Mouse (Mus musculus) myocyte (in vitro differentiated cells): ENCODE results near the gene Gprc5b.

Experiments used
- POLR2A ChIP-seq: IDR thresholded peaks from one replicate; pipeline ENCODE4 v1.6.1; 2011; ENCODE audit warnings: low read depth, mild to moderate bottlenecking, control low read depth, moderate library complexity; ENCODE audit not compliant: insufficient read length
- TCF12 ChIP-seq: IDR thresholded peaks from one replicate; pipeline ENCODE4 v1.6.1; 2011; ENCODE audit warnings: mild to moderate bottlenecking, control low read depth; ENCODE audit not compliant: poor library complexity, insufficient read depth, severe bottlenecking
- USF1 ChIP-seq: IDR thresholded peaks from one replicate; pipeline ENCODE4 v1.6.1; 2011; ENCODE audit warnings: low read depth, mild to moderate bottlenecking, control low read depth, moderate library complexity

DNA sequence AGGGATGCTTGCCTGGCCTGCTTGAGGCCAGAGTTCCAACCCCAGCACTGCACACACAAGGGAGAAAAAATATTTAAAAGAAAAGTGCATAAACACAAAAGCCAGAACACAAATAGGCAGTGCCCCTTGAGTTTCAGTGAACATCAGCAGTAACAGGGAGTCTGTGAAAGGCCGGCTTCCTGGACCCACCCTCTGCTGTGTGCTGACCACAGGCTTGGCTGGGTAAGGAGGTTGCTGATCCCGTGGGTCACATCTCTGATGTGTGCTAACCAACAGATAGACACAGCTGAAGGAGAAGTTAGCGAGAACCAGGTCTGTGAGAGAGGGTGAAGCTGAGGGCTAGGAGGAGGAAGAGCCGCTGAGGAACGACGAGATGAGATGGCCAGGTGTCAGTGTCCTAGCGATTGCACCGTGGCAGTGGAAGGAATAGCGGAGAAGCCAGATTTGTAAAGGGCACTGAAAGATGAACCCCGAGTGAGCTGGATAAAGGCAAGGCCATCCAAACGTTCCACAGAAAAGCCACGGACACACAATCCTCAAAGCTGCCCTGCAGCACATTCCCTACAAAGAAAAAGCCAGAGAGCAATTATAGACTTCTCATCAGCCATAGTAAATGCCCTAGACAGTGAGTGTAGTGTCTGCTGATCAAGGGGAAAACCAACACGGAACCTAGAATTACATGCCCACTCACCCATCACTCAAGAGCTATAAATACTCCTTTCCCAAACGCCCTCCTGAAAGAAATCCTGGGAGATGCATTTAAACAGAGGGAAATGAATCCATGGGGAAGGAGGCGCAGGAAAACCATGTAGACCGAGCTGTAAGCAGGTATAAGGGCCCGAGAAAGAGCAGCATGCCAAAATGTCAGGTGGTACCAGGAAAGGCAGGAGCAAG, 63.3 kb downstream of the Gprc5b start:
- peak; percentile 37 for TF ChIP-seq POLR2A
- no peak for TF ChIP-seq TCF12
- TF ChIP-seq USF1: no peak
